Mouse (Mus musculus): ENCODE measurements around the gene Eef1akmt3. TPM values are rescaled to one million over a fixed set of nuclear protein-coding genes. Genes with fewer than 3 reads are reported as not detected.

Eef1akmt3 gene
- polyA plus RNA-seq, 1 experiment from 2014 or later, result 0.15 TPM

- peaks cover 27% of the 10 kb centered on the region for H3K4me1 ChIP-seq
- H3K36me3 ChIP-seq, result peaks cover 31% of the 10 kb centered on the region
- 0 out of 2 replicates have a peak, but pooled peaks have one; percentile 3 for ATAC-seq (ENCODE audit: low FRiP score, low read depth)
- peak overlapping the region; percentile 97 for H3K9ac ChIP-seq
- H3K4me3 ChIP-seq, result peak overlapping the region; percentile 92
- peak overlapping the region; percentile 82 for H3K27ac ChIP-seq
- H3K27me3 ChIP-seq (replicated peaks), result no peaks in the 10 kb centered on the region
- peak overlapping the region; percentile 95 for H3K4me2 ChIP-seq (replicated peaks)
- H3K9me3 ChIP-seq, result no peaks in the 10 kb centered on the region
- WGBS, result under 1% methylated on average over 67 of the region's 92 CpGs
These were observed 18.1 kb upstream of the Eef1akmt3 start for GRCm38 (mm10) chr10:127059174-127059967.

- H3K4me1 ChIP-seq, result peaks cover 27% of the 10 kb centered on the region
- no peaks in the 10 kb centered on the region for H3K9me3 ChIP-seq
- no peaks in the 10 kb centered on the region for H3K27me3 ChIP-seq (replicated peaks)
- 7% methylated on average over 8 of the region's 8 CpGs for WGBS
- peak overlapping the region; percentile 92 for H3K4me3 ChIP-seq
- peaks cover 35% of the 10 kb centered on the region for H3K36me3 ChIP-seq
- no peak for ATAC-seq (ENCODE audit: low FRiP score, low read depth)
- H3K9ac ChIP-seq, result peak overlapping the region; percentile 97
- peak overlapping the region; percentile 95 for H3K4me2 ChIP-seq (replicated peaks)
- H3K27ac ChIP-seq, result no peak overlapping the region; the same call in 1 of the 2 replicates
These were observed 17.4 kb upstream of the Eef1akmt3 start for GRCm38 (mm10) chr10:127058708-127059107.

- H3K4me1 ChIP-seq, result peaks cover 27% of the 10 kb centered on the region
- H3K36me3 ChIP-seq, result peaks cover 41% of the 10 kb centered on the region
- peak overlapping the region; percentile 95 for H3K4me2 ChIP-seq (replicated peaks)
- no peak overlapping the region for H3K27ac ChIP-seq
- WGBS, result 2% methylated on average over 9 of the region's 9 CpGs
- peak overlapping the region; percentile 97 for H3K9ac ChIP-seq
- ATAC-seq (ENCODE audit: low FRiP score, low read depth), result peak; percentile 15; the same call in 1 of the 2 replicates
- H3K4me3 ChIP-seq, result peak overlapping the region; percentile 92
- H3K27me3 ChIP-seq (replicated peaks), result no peaks in the 10 kb centered on the region
- no peaks in the 10 kb centered on the region for H3K9me3 ChIP-seq
These were observed 16.8 kb upstream of the Eef1akmt3 start for GRCm38 (mm10) chr10:127058161-127058560.

- no peak overlapping the region for H3K4me3 ChIP-seq
- H3K9me3 ChIP-seq, result no peaks in the 10 kb centered on the region
- ATAC-seq (ENCODE audit: low FRiP score, low read depth), result no peak
- H3K4me2 ChIP-seq (replicated peaks), result no peak overlapping the region
- no peak overlapping the region for H3K27ac ChIP-seq
- 91% methylated on average over 20 of the region's 20 CpGs for WGBS
- peaks cover 41% of the 10 kb centered on the region for H3K36me3 ChIP-seq
- H3K9ac ChIP-seq, result no peak overlapping the region
- peaks cover 27% of the 10 kb centered on the region for H3K4me1 ChIP-seq
- peaks cover 12% of the 10 kb centered on the region for H3K27me3 ChIP-seq (replicated peaks)
These were observed 15.2 kb upstream of the Eef1akmt3 start for GRCm38 (mm10) chr10:127056490-127056889.

GRCm38 (mm10) chr10:127055406-127055805, 14.1 kb upstream of the Eef1akmt3 start:
- H3K9me3 ChIP-seq, result no peaks in the 10 kb centered on the region
- H3K27ac ChIP-seq, result no peak overlapping the region
- WGBS, result 91% methylated on average over 8 of the region's 8 CpGs
- no peak overlapping the region for H3K4me2 ChIP-seq (replicated peaks)
- no peak overlapping the region for H3K4me3 ChIP-seq
- peaks cover 23% of the 10 kb centered on the region for H3K4me1 ChIP-seq
- no peak overlapping the region for H3K9ac ChIP-seq
- H3K36me3 ChIP-seq, result peaks cover 41% of the 10 kb centered on the region
- peaks cover 22% of the 10 kb centered on the region for H3K27me3 ChIP-seq (replicated peaks)
- no peak for ATAC-seq (ENCODE audit: low FRiP score, low read depth)

- ATAC-seq (ENCODE audit: low FRiP score, low read depth), result no peak
- no peak overlapping the region for H3K4me2 ChIP-seq (replicated peaks)
- no peaks in the 10 kb centered on the region for H3K9me3 ChIP-seq
- peaks cover 20% of the 10 kb centered on the region for H3K4me1 ChIP-seq
- H3K4me3 ChIP-seq, result no peak overlapping the region
- H3K9ac ChIP-seq, result no peak overlapping the region
- H3K27ac ChIP-seq, result no peak overlapping the region
- peaks cover 41% of the 10 kb centered on the region for H3K36me3 ChIP-seq
- peaks cover 30% of the 10 kb centered on the region for H3K27me3 ChIP-seq (replicated peaks)
- WGBS, result 67% methylated on average over 4 of the region's 4 CpGs
These were observed 13.3 kb upstream of the Eef1akmt3 start for GRCm38 (mm10) chr10:127054646-127055045.

GRCm38 (mm10) chr10:127050119-127050474, 8.8 kb upstream of the Eef1akmt3 start:
- no peaks in the 10 kb centered on the region for H3K9me3 ChIP-seq
- no peak overlapping the region for H3K9ac ChIP-seq
- ATAC-seq (ENCODE audit: low FRiP score, low read depth), result 0 out of 2 replicates have a peak, but pooled peaks have one; percentile 18
- WGBS, result 20% methylated on average over 10 of the region's 10 CpGs
- H3K27ac ChIP-seq, result no peak overlapping the region
- H3K27me3 ChIP-seq (replicated peaks), result peaks cover 59% of the 10 kb centered on the region
- H3K4me3 ChIP-seq, result no peak overlapping the region
- H3K4me2 ChIP-seq (replicated peaks), result no peak overlapping the region
- no peaks in the 10 kb centered on the region for H3K4me1 ChIP-seq
- H3K36me3 ChIP-seq, result peaks cover 19% of the 10 kb centered on the region

- H3K4me3 ChIP-seq, result no peak overlapping the region
- no peak overlapping the region for H3K9ac ChIP-seq
- no peak overlapping the region; the same call in 1 of the 2 replicates for H3K4me2 ChIP-seq (replicated peaks)
- no peaks in the 10 kb centered on the region for H3K9me3 ChIP-seq
- peak; percentile 11; the same call in 1 of the 2 replicates for ATAC-seq (ENCODE audit: low FRiP score, low read depth)
- WGBS, result 4% methylated on average over 29 of the region's 29 CpGs
- no peak overlapping the region for H3K27ac ChIP-seq
- peaks cover 19% of the 10 kb centered on the region for H3K36me3 ChIP-seq
- H3K27me3 ChIP-seq (replicated peaks), result peaks cover 59% of the 10 kb centered on the region
- H3K4me1 ChIP-seq, result no peaks in the 10 kb centered on the region
These were observed 8.2 kb upstream of the Eef1akmt3 start for GRCm38 (mm10) chr10:127049395-127050118.

- WGBS, result 4% methylated on average over 35 of the region's 35 CpGs
- Histone ChIP-seq H3K9me3 (no peaks in the 10 kb centered on the region), H3K4me1 (no peaks in the 10 kb centered on the region), H3K27me3 (replicated peaks) (peaks cover 59% of the 10 kb centered on the region), H3K4me3 (no peak overlapping the region), H3K27ac (no peak overlapping the region), H3K4me2 (replicated peaks) (0 out of 2 replicates have a peak overlapping the region, but pooled peaks have one; percentile 9), H3K36me3 (peaks cover 15% of the 10 kb centered on the region), H3K9ac (no peak overlapping the region)
- ATAC-seq (ENCODE audit: low FRiP score, low read depth), result no peak
These were observed 7.5 kb upstream of the Eef1akmt3 start for GRCm38 (mm10) chr10:127048608-127049394.

GRCm38 (mm10) chr10:127047954-127048353, 6.6 kb upstream of the Eef1akmt3 start, which contains the start of gene Cyp27b1:
TSS of gene Cyp27b1 (plus strand) at chr10:127048250.
- H3K4me3 ChIP-seq, result no peak within 1 kb of the TSS
- ATAC-seq (ENCODE audit: low FRiP score, low read depth), result no peak
- 35% methylated on average over 5 of the region's 5 CpGs for WGBS

GRCm38 (mm10) chr10:127043187-127043586, 1.9 kb upstream of the Eef1akmt3 start:
- H3K9ac ChIP-seq, result no peak overlapping the region
- H3K27me3 ChIP-seq (replicated peaks), result peaks cover 18% of the 10 kb centered on the region
- peaks cover 8% of the 10 kb centered on the region for H3K36me3 ChIP-seq
- ATAC-seq (ENCODE audit: low FRiP score, low read depth), result no peak
- H3K4me1 ChIP-seq, result peaks cover 12% of the 10 kb centered on the region
- WGBS, result 90% methylated on average over 6 of the region's 6 CpGs
- peak overlapping the region; percentile 99 for H3K4me2 ChIP-seq (replicated peaks)
- H3K4me3 ChIP-seq, result no peak overlapping the region
- no peaks in the 10 kb centered on the region for H3K9me3 ChIP-seq
- no peak overlapping the region for H3K27ac ChIP-seq

More at GRCm38 (mm10) chr10:127047954-127048353, 6.6 kb upstream of the Eef1akmt3 start, which contains the start of gene Cyp27b1:
- Histone ChIP-seq H3K27ac (no peak within 1 kb of the TSS), H3K9ac (no peak within 1 kb of the TSS), H3K27me3 (replicated peaks) (peaks cover 59% of the 10 kb centered on the region), H3K4me2 (replicated peaks) (0 out of 2 replicates have a peak within 1 kb of the TSS, but pooled peaks have one; percentile 9), H3K36me3 (peaks cover 8% of the 10 kb centered on the region), H3K4me1 (no peaks in the 10 kb centered on the region), H3K9me3 (no peaks in the 10 kb centered on the region)

Data from neural tube, embryonic 12.5 days (tissue).